Mouse (Mus musculus) kidney, postnatal 25 days (tissue): ENCODE results near the gene Btbd11.
"Not testable (repeated sequence)": the region's sequence is repeated elsewhere in the genome, so short reads cannot be mapped to it uniquely, and the experiment has no call there.

Experiments used
- DNase-seq, 2 experiments: peaks; one replicate each; pipeline ENCODE4 v3.0.0; 2021; ENCODE audit warnings: mixed read lengths in 2 of 2

The Btbd11 gene

DNA sequence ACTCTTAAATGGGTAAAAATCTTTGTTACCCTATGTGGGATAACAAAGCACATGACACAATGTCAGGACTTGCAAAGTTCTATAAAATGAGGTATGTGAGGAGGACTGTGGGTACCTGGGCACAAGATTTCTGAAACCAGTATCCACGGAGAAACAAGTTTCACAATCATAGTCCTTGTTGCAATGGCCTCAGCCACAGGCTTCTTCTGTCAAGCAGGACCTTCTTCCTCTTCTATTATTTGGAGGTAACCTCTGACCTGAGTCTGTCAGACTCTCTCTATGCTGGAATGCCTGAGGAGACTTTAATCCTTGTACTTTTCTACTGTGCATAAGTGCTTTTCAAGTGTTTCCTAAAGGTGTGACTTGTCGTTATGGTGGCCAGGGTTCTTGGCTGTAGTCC, 307.8 kb downstream of the Btbd11 start:
- DNase-seq = not testable (repeated sequence)

- DNase-seq = no peak
Observed at GRCm38 (mm10) chr10:85699721-85700120, 313.1 kb downstream of the Btbd11 start.

DNA sequence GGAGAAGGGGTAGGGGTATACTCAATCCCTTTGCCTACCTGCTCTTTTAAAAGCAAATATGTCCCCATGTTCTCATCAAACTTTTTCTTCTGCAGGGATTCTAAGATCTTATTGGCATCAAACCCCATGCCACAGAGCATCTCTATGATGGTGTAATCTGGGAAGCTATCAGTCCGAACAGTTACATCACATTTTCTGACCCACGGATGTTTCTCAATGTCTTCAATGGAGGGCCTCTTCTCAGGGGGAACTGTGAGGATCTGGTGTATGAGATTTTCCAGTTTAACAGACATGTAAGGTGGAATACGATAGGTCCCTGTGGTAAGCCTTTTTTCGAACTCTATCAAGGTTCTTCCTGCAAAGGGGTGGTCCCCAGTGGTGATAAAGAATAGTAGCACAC, 323.2 kb downstream of the Btbd11 start:
- DNase-seq = not testable (repeated sequence)
